Mouse (Mus musculus) CD4-positive, CD25-positive, alpha-beta regulatory T cell, adult 2 months (primary cell): ENCODE results near the gene Myh1.

Experiments
- DNase-seq: peaks from one replicate; pipeline ENCODE4 v3.0.0-alpha.2; 2012; ENCODE audit warnings: low read depth, low spot score

Myh1 gene

GRCm38 (mm10) chr11:67229946-67230345 lies 30.1 kb downstream of the Myh1 start:
- DNase-seq, result no peak

GRCm38 (mm10) chr11:67235639-67236358 lies 35.9 kb downstream of the Myh1 start:
- DNase-seq, result peak; percentile 1

GRCm38 (mm10) chr11:67236799-67237198 lies 36.9 kb downstream of the Myh1 start:
- no peak for DNase-seq

- no peak for DNase-seq
These were observed 37.7 kb downstream of the Myh1 start, which contains the start of gene Myh4 for GRCm38 (mm10) chr11:67237481-67238079. Gene Myh4 (plus strand): TSS chr11:67238029.

GRCm38 (mm10) chr11:67241051-67241450 lies 41.2 kb downstream of the Myh1 start:
- DNase-seq, result no peak

GRCm38 (mm10) chr11:67253691-67254090 lies 53.8 kb downstream of the Myh1 start:
- DNase-seq, result no peak

- DNase-seq, result no peak
These were observed 57.2 kb downstream of the Myh1 start for GRCm38 (mm10) chr11:67257048-67257447.

GRCm38 (mm10) chr11:67260956-67261355 lies 61.1 kb downstream of the Myh1 start:
- no peak for DNase-seq
